18 mouse cellular contexts compared by ENCODE assay signal in the genomic region with DNA sequence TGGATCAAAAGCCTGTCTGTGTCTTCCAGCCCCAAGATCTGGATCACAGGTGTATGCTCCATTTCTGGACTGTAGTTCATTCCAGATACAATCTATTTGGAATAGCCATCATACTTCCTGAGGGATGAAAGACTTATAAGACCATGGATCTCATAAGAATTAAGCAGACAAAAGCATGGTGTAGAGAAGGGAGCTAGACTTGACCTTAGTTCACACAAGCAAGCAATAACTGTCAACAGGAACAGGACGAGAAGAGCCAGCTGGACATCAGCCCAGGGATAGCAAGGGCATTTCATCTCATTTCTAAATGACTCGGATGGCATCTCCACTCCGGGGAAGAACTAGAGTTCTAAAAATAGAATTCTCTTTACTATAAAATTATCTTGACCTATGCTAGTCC. TPM values are rescaled to one million over a fixed set of nuclear protein-coding genes. Genes with fewer than 3 reads are reported as not detected.
DNase-seq lines count a peak whose midpoint lies in the region; ATAC-seq lines count a peak whose summit lies in the region.
"Had no signal": no experiment of that assay in that cellular context is flagged by ENCODE, and none has a peak within 500 bp of the region (broad histone marks: within the 10 kb centered on the region; RNA-seq: fewer than 3 reads in every experiment).

No protein-coding gene starts in this region.

- no peaks in the 10 kb centered on the region for H3K4me1 ChIP-seq in kidney, embryonic 15.5 days
- no peaks in the 10 kb centered on the region for H3K4me1 ChIP-seq in heart, embryonic 10.5 days
- peaks cover 4% of the 10 kb centered on the region; the same call in 1 of the 2 replicates for H3K4me1 ChIP-seq in forebrain, embryonic 16.5 days (replicated peaks; ENCODE audit: control insufficient read depth, insufficient read depth, low read length)
- H3K4me1 ChIP-seq: embryonic facial prominence, embryonic 15.5 days; hindbrain, embryonic 13.5 days; limb, embryonic 10.5 days; midbrain, embryonic 12.5 days; neural tube, embryonic 13.5 days had no signal

- no peaks in the 10 kb centered on the region for H3K9me3 ChIP-seq in kidney, embryonic 15.5 days (replicated peaks)
- H3K9me3 ChIP-seq in heart, embryonic 10.5 days, result no peaks in the 10 kb centered on the region
- H3K9me3 ChIP-seq in forebrain, embryonic 16.5 days (ENCODE audit: control insufficient read depth, low read length), result no peaks in the 10 kb centered on the region
- H3K9me3 ChIP-seq: embryonic facial prominence, embryonic 15.5 days; hindbrain, embryonic 13.5 days; limb, embryonic 10.5 days; midbrain, embryonic 12.5 days; neural tube, embryonic 13.5 days had no signal

- ATAC-seq in kidney, embryonic 15.5 days (replicated peaks; ENCODE audit: low FRiP score), result no peak; the same call in 1 of the 2 replicates
- no peak for ATAC-seq in forebrain, embryonic 16.5 days

- H3K36me3 ChIP-seq in kidney, embryonic 15.5 days, result no peaks in the 10 kb centered on the region
- no peaks in the 10 kb centered on the region for H3K36me3 ChIP-seq in heart, embryonic 10.5 days
- no peaks in the 10 kb centered on the region for H3K36me3 ChIP-seq in forebrain, embryonic 16.5 days (ENCODE audit: control insufficient read depth, insufficient read depth)
- H3K36me3 ChIP-seq: embryonic facial prominence, embryonic 15.5 days; hindbrain, embryonic 13.5 days; limb, embryonic 10.5 days; midbrain, embryonic 12.5 days; neural tube, embryonic 13.5 days had no signal

- WGBS in kidney, embryonic 15.5 days, result 23% methylated on average over 3 of the region's 3 CpGs
- WGBS in heart, embryonic 10.5 days, result 49% methylated on average over 3 of the region's 3 CpGs
- WGBS in forebrain, embryonic 16.5 days, result 76% methylated on average over 3 of the region's 3 CpGs

- H3K27ac ChIP-seq in kidney, embryonic 15.5 days, result no peak overlapping the region
- no peak overlapping the region for H3K27ac ChIP-seq in heart, embryonic 10.5 days
- no peak overlapping the region for H3K27ac ChIP-seq in forebrain, embryonic 16.5 days (ENCODE audit: low read length)
- H3K27ac ChIP-seq: embryonic facial prominence, embryonic 15.5 days; hindbrain, embryonic 13.5 days; limb, embryonic 10.5 days; midbrain, embryonic 12.5 days; neural tube, embryonic 13.5 days had no signal

- DNase-seq in adrenal gland, adult (ENCODE audit: inconsistent age in 2 of 2, low spot score in 1 of 2), result peak; percentile 57 to 83
- no peak for DNase-seq in adrenal gland, postnatal 4 days (ENCODE audit: low spot score in 2 of 2)
- DNase-seq in kidney, postnatal 14 days, result peak; percentile 20
- peak; percentile 78 to 81 for DNase-seq in cerebellum, postnatal 10 days
- peak; percentile 72 for DNase-seq in heart, embryonic 10.5 days (ENCODE audit: low spot score)
- no peak for DNase-seq in natural killer cell, adult 2 months (ENCODE audit: low spot score in 2 of 2)
- DNase-seq: lung, adult 18-20 months; right cerebral cortex, postnatal 4 days had no signal

- no peaks in the 10 kb centered on the region for H3K27me3 ChIP-seq in kidney, embryonic 15.5 days
- no peaks in the 10 kb centered on the region for H3K27me3 ChIP-seq in heart, embryonic 10.5 days (ENCODE audit: insufficient read depth, poor library complexity, severe bottlenecking)
- no peaks in the 10 kb centered on the region for H3K27me3 ChIP-seq in forebrain, embryonic 16.5 days (replicated peaks; ENCODE audit: control insufficient read depth, insufficient read depth, low read length)
- H3K27me3 ChIP-seq: embryonic facial prominence, embryonic 15.5 days; hindbrain, embryonic 13.5 days; midbrain, embryonic 12.5 days; neural tube, embryonic 13.5 days had no signal

- H3K9ac ChIP-seq in kidney, embryonic 15.5 days, result no peak overlapping the region
- H3K9ac ChIP-seq in forebrain, embryonic 16.5 days (replicated peaks; ENCODE audit: low read depth, low read length), result no peak overlapping the region
- H3K9ac ChIP-seq: embryonic facial prominence, embryonic 15.5 days; hindbrain, embryonic 13.5 days; midbrain, embryonic 12.5 days; neural tube, embryonic 13.5 days had no signal

- no peak overlapping the region for H3K4me3 ChIP-seq in kidney, embryonic 15.5 days (replicated peaks)
- H3K4me3 ChIP-seq in heart, embryonic 10.5 days, result no peak overlapping the region
- no peak overlapping the region for H3K4me3 ChIP-seq in forebrain, embryonic 16.5 days (replicated peaks; ENCODE audit: low read length)
- H3K4me3 ChIP-seq: embryonic facial prominence, embryonic 15.5 days; hindbrain, embryonic 13.5 days; limb, embryonic 10.5 days; midbrain, embryonic 12.5 days; neural tube, embryonic 13.5 days had no signal

- H3K4me2 ChIP-seq in kidney, embryonic 15.5 days, result no peak overlapping the region
- no peak overlapping the region for H3K4me2 ChIP-seq in forebrain, embryonic 16.5 days (ENCODE audit: low read length)
- H3K4me2 ChIP-seq: embryonic facial prominence, embryonic 15.5 days; hindbrain, embryonic 13.5 days; midbrain, embryonic 12.5 days; neural tube, embryonic 13.5 days had no signal

RNA-seq across cellular contexts. Expression of gene Krtap11-1, which starts 46.3 kb away (rescaled TPM):
- total RNA-seq in adrenal gland, postnatal 4 days (2021), result not detected
- polyA plus RNA-seq in kidney, embryonic 15.5 days (2015; fragmentation: Nextera tagmentation; extraction: Ambion mirVana), result not detected in 2 replicates
- not detected in 2 replicates for polyA plus RNA-seq in heart, embryonic 10.5 days (2016; fragmentation: Nextera tagmentation; extraction: Ambion mirVana)
- polyA plus RNA-seq in forebrain, embryonic 16.5 days (2015; fragmentation: Nextera tagmentation; extraction: Ambion mirVana), result not detected in 2 replicates
- polyA plus RNA-seq: frontal cortex, adult 2 months; hindbrain, embryonic 13.5 days; large intestine, adult 2 months; limb, embryonic 10.5 days; midbrain, embryonic 12.5 days; neural tube, embryonic 13.5 days; testis, adult 2 months had no signal

Comparison
In these comparisons a context has a peak if more than half of its experiments do, and no peak if none do; other contexts are left out.
1. DNase-seq: peak in adrenal gland, adult (2 of 2), kidney, postnatal 14 days (single experiment), cerebellum, postnatal 10 days (2 of 2) and heart, embryonic 10.5 days (single experiment); none in adrenal gland, postnatal 4 days (0 of 2) and natural killer cell, adult 2 months (0 of 2).